Mouse (Mus musculus): Measurements from ENCODE around the gene Nit1.
A peak's percentile ranks its signal among the peaks of the same experiment; 100 is the strongest.

DNA sequence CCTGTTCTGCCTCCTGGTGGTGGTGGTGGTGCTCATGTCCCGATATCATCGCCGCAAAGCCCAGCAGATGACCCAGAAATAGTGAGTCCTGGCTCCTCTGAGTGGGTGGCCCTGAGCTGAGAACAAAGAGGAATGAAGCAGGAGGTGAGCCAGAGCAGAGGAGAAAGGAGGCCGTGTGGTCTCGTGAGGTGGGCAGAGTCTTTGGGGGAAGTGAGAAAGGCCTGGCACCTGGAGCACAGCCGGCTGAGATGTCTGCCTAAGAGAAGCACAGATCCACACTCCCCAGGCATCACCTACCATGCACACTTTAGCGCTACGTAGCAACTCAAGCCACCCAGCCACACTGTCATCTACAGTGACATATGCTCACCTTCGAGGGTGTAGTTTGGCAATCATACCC is 39.7 kb upstream of the Nit1 start:
- TF ChIP-seq CTCF (conservative IDR thresholded peaks at IDR 0.05; ENCODE audit: low read length) (peak; percentile 29), POU5F1 (IDR thresholded peaks at IDR 0.05; ENCODE audit: borderline replicate concordance, low read length) (no peak), NANOG (IDR thresholded peaks at IDR 0.05; ENCODE audit: borderline replicate concordance, low read length) (no peak)

All from E14TG2a.4 (cell line).